Mouse (Mus musculus) Patski (cell line): ENCODE data around the gene Wdr63. TPM values are rescaled to one million over a fixed set of nuclear protein-coding genes. Genes with fewer than 3 reads are reported as not detected.

Experiments
- ATAC-seq: fragments of 100-300 bp; one replicate; pipeline ENCODE4 v1.8.0; 2021
- CTCF ChIA-PET: fragments of 350-600 bp; sonication (Branson Sonifier 250); formaldehyde crosslinking; loops from one replicate; lab custom pipeline; 2022; ENCODE audit warnings: inconsistent platforms; lab: Charles Lee
- POLR2A ChIA-PET: fragments of 350-600 bp; sonication (Branson Sonifier 250); formaldehyde crosslinking; loops from one replicate; lab custom pipeline; 2022; ENCODE audit warnings: antibody characterized with exemption, inconsistent platforms; lab: Charles Lee
- DNase-seq: peaks from one replicate; pipeline ENCODE4 v3.0.0-alpha.2; 2011; ENCODE audit warnings: low read depth, low spot score
- H3K27me3 ChIP-seq: fragments of 371-371 bp; one replicate; pipeline ENCODE4 v1.5.1; 2021
- CTCF ChIP-seq: fragments of 100-300 bp; IDR thresholded peaks from one replicate; pipeline ENCODE4 v1.5.1; 2021
- in situ Hi-C: fragments of 300-500 bp; cut with MboI; formaldehyde crosslinking; loops from 3 replicates; pipeline ENCODE4 v1.11.1; 2018; ENCODE audit warnings: low pct_unique_long_range_greater_than_20kb, mixed read lengths
- polyA plus RNA-seq: library from polyadenylated mRNA; unstranded; gene quantifications from one replicate; pipeline ENCODE4 v1.2.3, GENCODE M21; 2021

The Wdr63 gene
- 0.17 TPM for polyA plus RNA-seq

DNA sequence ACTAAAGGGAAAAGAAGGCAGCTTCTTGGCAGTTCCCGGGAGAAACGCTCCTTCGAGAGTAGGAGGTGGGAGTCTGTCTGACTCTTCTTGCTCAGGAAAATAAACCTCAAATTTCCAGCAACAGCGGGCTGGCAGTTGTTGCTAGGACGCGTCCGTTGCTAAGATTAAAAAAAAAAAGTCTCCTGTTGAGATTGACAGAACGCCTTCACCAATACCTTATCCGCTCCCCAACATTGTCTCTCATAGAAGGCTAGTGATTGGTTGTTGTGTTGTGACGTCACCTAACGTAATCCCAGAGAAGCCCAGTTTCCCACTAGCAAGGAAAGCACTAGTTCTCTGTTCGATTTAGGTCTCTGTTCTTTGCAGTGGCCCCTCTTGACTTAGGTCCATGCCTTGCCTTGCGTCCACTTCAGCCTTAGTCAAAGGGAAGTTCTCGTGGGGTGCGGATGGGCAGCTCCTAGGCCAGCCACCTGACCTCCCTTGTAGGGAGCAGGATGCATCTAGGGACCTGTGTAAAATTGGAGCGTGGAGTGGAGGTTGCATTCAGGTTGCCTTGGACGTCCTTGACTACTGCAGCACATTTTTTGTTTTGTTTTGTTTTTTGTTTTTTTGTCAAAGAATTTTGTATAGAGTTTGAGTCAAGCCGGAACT lies at the start of gene Wdr63:
TSS of gene Wdr63 (minus strand) at position 210 of the 651 bp plus-strand sequence.
- in situ Hi-C loops = no loop called here
- ATAC-seq (peak; percentile 32), DNase-seq (no peak)
- H3K27me3 ChIP-seq = no peaks in the 10 kb centered on the region
- ChIA-PET CTCF (interaction anchor here (1.0 kb wide), 1 partner anchor 64 kb away, joined by 4 read pairs; no protein-coding TSS in a partner anchor), POLR2A (interaction anchor here (0.6 to 1.0 kb wide), 2 partner anchors 59 to 753 kb away, joined by 3 read pairs; no protein-coding TSS in a partner anchor)
- no peak for TF ChIP-seq CTCF

DNA sequence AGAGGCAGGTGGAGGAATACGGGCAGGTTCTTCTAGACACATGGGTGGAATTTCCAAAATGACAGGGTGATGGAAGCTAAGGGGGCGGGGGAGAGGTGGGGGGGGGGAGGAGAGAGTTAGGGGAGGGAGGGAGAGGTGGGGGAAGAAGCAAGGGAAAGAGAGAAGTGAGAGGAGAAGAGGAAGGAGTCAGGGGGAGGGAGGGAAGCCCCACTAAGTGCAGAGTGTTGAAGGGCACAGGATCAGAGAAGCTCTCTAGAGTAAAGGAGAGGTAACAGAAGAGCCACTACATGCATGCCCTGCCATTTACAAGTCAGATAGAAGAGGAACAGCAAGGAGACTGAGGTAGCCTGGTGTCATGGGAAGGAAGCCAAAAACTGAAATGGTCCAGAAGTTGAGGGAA lies 48.9 kb upstream of the Wdr63 start:
- ChIA-PET POLR2A (no interaction called here), CTCF (interaction anchor here (1.3 kb wide), 2 partner anchors 9 to 20 kb away, joined by 3 to 5 read pairs; no protein-coding TSS in a partner anchor)
- no peaks in the 10 kb centered on the region for H3K27me3 ChIP-seq
- ATAC-seq = no peak
- in situ Hi-C loops = no loop called here
- no peak for TF ChIP-seq CTCF
- DNase-seq = no peak

DNA sequence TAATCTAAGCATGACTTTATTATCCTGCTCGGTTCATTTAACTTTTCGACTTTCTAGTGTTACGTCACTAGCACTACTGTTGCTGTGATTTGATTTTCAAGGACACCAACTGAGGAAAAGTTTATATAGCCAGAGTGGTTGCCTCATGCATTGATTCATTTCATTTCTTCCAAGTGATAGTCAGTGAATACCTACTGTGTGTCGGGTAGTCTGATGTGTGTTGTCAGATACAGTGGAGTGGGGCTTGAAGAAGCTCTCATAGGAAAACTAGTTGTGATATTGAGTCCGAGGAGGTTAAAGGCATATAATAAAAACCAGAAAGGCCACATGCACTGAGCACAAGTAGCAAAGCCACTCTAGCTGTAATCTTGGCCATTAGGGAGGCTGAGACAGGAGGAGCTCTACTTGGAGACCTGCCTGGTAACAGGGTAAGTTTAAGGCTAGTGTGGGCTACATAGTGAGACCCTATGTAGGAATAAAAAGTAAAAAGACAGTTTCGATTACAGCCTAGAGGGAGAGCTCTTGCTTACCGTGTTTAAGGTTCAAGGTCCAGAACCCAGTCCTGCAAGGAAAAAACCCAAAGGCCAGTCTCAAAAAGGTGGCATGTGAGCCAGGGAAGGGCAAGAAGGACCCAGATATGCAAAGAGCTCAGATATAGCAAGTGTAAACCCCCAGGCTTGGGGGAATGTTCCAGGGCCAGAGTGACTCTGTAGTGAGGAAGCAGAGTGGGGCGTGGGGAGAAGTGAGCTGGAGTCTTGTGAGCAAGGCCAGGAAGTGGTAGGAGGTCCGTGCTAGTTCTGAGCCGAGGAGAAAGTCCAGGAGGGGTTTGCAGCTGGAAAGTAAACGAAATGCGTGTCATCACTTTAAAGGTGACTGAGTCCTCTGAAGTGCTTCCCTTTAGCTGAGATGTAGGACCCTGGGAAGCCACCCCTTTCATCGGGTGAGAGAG lies 48.0 kb upstream of the Wdr63 start:
- ATAC-seq (no peak), DNase-seq (no peak)
- in situ Hi-C loops = no loop called here
- CTCF ChIA-PET = interaction anchor here (1.3 kb wide), 2 partner anchors 10 to 21 kb away, joined by 3 to 5 read pairs; no protein-coding TSS in a partner anchor
- POLR2A ChIA-PET = no interaction called here
- TF ChIP-seq CTCF = no peak
- H3K27me3 ChIP-seq = no peaks in the 10 kb centered on the region

DNA sequence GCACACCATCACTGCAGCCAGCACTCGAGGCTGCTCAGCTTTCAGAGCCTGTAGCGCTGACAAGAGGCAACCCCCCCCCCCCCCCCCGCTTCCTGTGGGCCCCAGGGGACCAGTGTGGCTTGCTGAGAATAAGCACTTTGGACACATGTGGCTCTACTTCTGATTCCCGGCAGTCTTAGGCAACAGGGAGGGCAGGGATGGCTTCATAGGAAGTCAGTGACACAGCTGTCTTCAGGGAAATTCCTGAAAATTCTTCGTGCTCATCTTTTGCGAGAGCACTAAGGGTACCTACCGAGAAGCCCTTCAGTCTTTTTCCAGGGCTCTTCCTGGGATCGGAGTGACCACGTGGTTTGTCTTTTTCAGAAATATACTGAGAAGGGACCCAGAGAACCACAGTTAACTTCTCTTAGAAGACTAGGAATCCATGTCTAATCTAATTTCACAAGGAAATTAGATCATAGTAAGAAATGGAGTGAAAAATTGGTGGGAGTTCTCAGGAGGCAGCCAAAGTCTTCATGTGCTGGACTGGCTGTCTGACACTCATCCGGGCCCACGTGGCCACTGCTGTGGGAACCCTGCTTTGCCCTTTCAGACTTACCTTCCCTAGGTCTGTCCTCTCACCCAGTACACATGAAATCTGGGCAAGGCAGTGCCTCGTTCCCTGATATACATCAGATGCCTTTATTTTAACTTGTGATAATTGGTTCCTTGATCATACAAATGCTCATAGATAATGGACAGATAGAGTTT lies 46.1 kb upstream of the Wdr63 start:
- CTCF ChIA-PET = interaction anchor here (1.2 to 1.4 kb wide), 2 partner anchors 23 to 204 kb away, joined by 3 to 4 read pairs; no protein-coding TSS in a partner anchor
- in situ Hi-C loops = no loop called here
- DNase-seq (no peak), ATAC-seq (no peak)
- no peak for TF ChIP-seq CTCF
- POLR2A ChIA-PET = no interaction called here
- no peaks in the 10 kb centered on the region for H3K27me3 ChIP-seq

DNA sequence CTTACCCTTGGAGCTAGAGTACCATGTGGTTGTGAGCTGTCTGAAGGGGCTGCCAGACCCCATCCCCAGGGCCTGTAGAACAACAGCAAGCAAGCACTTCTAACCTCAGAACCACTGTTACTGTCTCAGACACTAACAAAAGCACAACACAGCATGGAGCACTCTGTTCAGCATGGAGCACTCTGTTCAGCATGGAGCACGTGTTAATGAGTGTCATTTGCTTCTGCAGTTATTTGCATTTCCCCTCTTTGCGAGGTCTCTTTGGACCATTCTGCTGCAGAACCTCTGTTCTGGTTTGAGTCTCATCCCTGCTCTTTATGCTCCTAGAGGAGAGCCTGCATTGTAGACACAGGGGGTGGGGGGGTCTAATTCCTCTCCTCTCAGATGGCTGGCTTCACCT lies 45.0 kb upstream of the Wdr63 start:
- POLR2A ChIA-PET = no interaction called here
- in situ Hi-C loops = no loop called here
- no peak for TF ChIP-seq CTCF
- DNase-seq (no peak), ATAC-seq (no peak)
- CTCF ChIA-PET = interaction anchor here (1.4 kb wide), 1 partner anchor 24 kb away, joined by 3 read pairs; no protein-coding TSS in a partner anchor
- no peaks in the 10 kb centered on the region for H3K27me3 ChIP-seq

DNA sequence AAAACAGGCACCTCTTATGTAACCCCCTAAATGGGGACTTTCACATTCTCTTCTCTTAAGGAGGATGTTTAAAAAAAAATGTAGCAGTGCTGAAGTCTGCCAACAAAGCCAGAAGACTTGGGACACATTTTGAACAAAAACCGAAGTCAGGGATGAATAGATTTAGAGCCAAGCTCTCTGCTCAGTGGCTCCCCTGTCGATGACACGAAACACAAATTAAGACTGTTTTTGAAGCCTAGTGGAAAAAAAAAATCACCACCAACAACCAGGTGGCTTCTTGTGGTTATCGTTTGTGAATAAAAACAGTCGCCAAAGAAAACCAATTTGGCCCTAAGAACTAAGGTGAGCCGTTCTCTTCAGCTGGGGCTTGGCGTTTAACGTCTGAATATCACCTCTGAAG lies 44.4 kb upstream of the Wdr63 start:
- CTCF ChIA-PET = interaction anchor here (1.4 kb wide), 1 partner anchor 25 kb away, joined by 3 read pairs; no protein-coding TSS in a partner anchor
- no peak for ATAC-seq
- DNase-seq = no peak
- POLR2A ChIA-PET = no interaction called here
- in situ Hi-C loops = no loop called here
- no peaks in the 10 kb centered on the region for H3K27me3 ChIP-seq
- no peak for TF ChIP-seq CTCF

DNA sequence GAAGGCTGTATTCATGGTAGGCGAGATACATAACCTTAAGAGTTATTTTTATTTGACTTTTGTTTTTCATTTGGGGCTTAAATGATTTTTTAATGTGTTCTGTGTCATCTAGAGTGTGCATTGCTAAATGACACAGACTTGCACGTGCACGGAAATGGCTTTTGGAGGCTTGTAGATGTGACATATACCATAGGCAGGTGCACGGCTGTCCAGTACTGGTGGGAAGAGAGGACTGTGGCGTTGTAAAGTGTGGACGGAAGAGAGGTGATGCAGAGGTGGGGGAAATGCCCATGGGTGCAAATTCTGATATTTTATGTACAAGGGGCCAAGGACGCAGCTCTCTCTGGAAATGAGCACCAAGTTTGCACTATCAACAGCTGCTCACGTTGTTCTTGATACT lies 43.8 kb upstream of the Wdr63 start:
- in situ Hi-C loops = no loop called here
- no peaks in the 10 kb centered on the region for H3K27me3 ChIP-seq
- TF ChIP-seq CTCF = no peak
- DNase-seq (no peak), ATAC-seq (no peak)
- CTCF ChIA-PET = no interaction called here
- POLR2A ChIA-PET = no interaction called here

DNA sequence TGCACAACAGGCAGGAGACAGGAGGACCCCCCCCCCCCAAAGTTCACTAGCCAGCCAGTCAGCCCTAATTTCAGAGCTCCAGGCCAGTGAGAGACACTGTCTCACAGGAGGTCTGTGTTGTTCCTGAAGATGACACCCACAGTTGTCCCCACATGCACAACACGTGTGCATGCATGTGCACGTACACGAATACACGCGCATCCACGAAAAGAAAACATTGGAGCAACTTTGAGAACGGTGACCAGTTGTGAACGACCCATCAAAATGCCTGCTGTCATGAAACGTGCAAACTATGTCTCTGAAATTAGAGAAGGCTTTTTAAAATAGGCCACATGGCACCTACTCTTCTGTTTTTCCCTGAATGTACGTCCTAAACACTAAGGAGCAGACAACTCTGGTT lies 43.4 kb upstream of the Wdr63 start:
- ChIA-PET POLR2A (no interaction called here), CTCF (no interaction called here)
- no peak for ATAC-seq
- no peaks in the 10 kb centered on the region for H3K27me3 ChIP-seq
- in situ Hi-C loops = no loop called here
- TF ChIP-seq CTCF = no peak
- DNase-seq = no peak

DNA sequence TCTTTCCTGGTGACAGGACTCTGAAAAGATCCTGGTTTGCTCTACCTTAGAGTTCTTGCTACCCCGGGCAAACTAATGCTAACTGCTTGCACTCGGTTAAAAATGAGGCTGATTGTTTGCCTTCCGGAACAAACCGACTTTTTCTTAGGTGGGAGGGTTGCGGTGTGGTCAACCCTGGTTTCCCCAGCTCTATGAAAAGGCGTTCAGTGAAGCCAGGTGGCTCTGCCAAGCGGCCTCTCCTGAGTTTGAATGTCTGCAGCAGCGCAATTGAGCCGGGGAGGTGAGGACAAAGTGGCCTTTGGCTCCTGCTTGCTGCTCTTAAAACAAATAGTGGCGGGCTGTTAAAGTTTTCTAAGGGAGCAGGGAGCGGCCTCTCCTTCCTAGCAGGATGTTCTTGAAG lies 42.6 kb upstream of the Wdr63 start:
- in situ Hi-C loops = no loop called here
- TF ChIP-seq CTCF = no peak
- ATAC-seq = no peak
- ChIA-PET CTCF (no interaction called here), POLR2A (no interaction called here)
- DNase-seq = no peak
- H3K27me3 ChIP-seq = no peaks in the 10 kb centered on the region

DNA sequence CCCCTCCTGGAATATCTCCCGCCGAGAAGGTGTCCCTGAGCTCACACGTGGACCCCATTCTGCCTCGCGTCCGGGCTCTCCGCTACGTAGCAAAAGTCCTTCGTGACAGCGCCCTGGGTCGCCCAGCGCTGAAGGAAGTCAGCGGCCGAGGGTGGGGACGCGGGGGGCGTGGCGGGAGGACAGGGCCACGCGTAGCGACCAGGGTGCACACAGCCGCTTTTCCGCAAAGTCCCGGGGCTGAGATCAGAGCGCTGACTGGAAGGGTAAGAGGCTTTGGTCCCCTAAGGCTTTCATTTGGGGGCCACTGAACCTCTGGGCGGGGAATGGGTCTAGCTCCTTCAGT lies 42.1 kb upstream of the Wdr63 start:
- in situ Hi-C loops = no loop called here
- no peak for TF ChIP-seq CTCF
- no peak for ATAC-seq
- POLR2A ChIA-PET = no interaction called here
- H3K27me3 ChIP-seq = no peaks in the 10 kb centered on the region
- CTCF ChIA-PET = interaction anchor here (1.2 kb wide), 1 partner anchor 9 kb away, joined by 4 read pairs; no protein-coding TSS in a partner anchor
- no peak for DNase-seq
